10 mouse cellular contexts compared by ENCODE assay signal in genomic region chr14:103651562-103651961, GRCm38 (mm10). TPM values are rescaled to one million over a fixed set of nuclear protein-coding genes. Genes with fewer than 3 reads are reported as not detected.
DNase-seq lines count a peak whose midpoint lies in the region; ATAC-seq and TF ChIP-seq lines count a peak whose summit lies in the region.
"Had no signal": no experiment of that assay in that cellular context is flagged by ENCODE, and none has a peak within 500 bp of the region (broad histone marks: within the 10 kb centered on the region; RNA-seq: fewer than 3 reads in every experiment).

No protein-coding gene starts in this region.

- H3K9me3 ChIP-seq in lung, embryonic 14.5 days (ENCODE audit: low read depth, low read length), result no peaks in the 10 kb centered on the region
- no peaks in the 10 kb centered on the region for H3K9me3 ChIP-seq in embryonic facial prominence, embryonic 15.5 days (replicated peaks)
- no peaks in the 10 kb centered on the region for H3K9me3 ChIP-seq in neural tube, embryonic 14.5 days (ENCODE audit: control insufficient read depth, low read length)

- DNase-seq in lung, embryonic 14.5 days, result no peak
- no peak for DNase-seq in lung, adult 18-20 months
- peak; percentile 68 for DNase-seq in induced T-regulatory cell, adult 2 months (ENCODE audit: low read depth)
- no peak for DNase-seq in natural killer cell, adult 2 months (ENCODE audit: low spot score in 2 of 2)
- DNase-seq in layer of hippocampus, adult 18-20 months (ENCODE audit: low spot score in 2 of 2), result no peak
- no peak for DNase-seq in T-cell, adult 2 months (ENCODE audit: low spot score)
- DNase-seq: embryo, embryonic 11 days; kidney, adult 2 months had no signal

- H3K4me3 ChIP-seq in lung, embryonic 14.5 days (ENCODE audit: low read depth, low read length), result peak overlapping the region; percentile 62
- H3K4me3 ChIP-seq in embryonic facial prominence, embryonic 15.5 days (replicated peaks), result peak overlapping the region; percentile 74
- peak overlapping the region; percentile 94 for H3K4me3 ChIP-seq in neural tube, embryonic 14.5 days (ENCODE audit: low read depth, low read length)

- peaks cover 36% of the 10 kb centered on the region for H3K27me3 ChIP-seq in lung, embryonic 14.5 days (ENCODE audit: insufficient read depth, low read length)
- peaks cover 21% of the 10 kb centered on the region; the same call in 1 of the 2 replicates for H3K27me3 ChIP-seq in embryonic facial prominence, embryonic 15.5 days
- H3K27me3 ChIP-seq in neural tube, embryonic 14.5 days (ENCODE audit: control insufficient read depth, insufficient read depth, low read length), result peaks cover 3% of the 10 kb centered on the region; the same call in 1 of the 2 replicates

- peak overlapping the region; percentile 97 for H3K4me2 ChIP-seq in lung, embryonic 14.5 days
- H3K4me2 ChIP-seq in embryonic facial prominence, embryonic 15.5 days (replicated peaks), result peak overlapping the region; percentile 100
- peak overlapping the region; percentile 73 for H3K4me2 ChIP-seq in neural tube, embryonic 14.5 days (ENCODE audit: low read depth, low read length)

- TF ChIP-seq CTCF in lung, embryonic 14.5 days (IDR thresholded peaks at IDR 0.05; ENCODE audit: low read depth), result no peak

- H3K9ac ChIP-seq in lung, embryonic 14.5 days, result no peak overlapping the region
- H3K9ac ChIP-seq in embryonic facial prominence, embryonic 15.5 days, result no peak overlapping the region
- H3K9ac ChIP-seq in neural tube, embryonic 14.5 days (replicated peaks; ENCODE audit: low read depth, low read length), result peak overlapping the region; percentile 99

- no peaks in the 10 kb centered on the region for H3K36me3 ChIP-seq in lung, embryonic 14.5 days (ENCODE audit: insufficient read depth)
- H3K36me3 ChIP-seq in embryonic facial prominence, embryonic 15.5 days, result no peaks in the 10 kb centered on the region
- no peaks in the 10 kb centered on the region for H3K36me3 ChIP-seq in neural tube, embryonic 14.5 days (ENCODE audit: control insufficient read depth, insufficient read depth, low read length)

- no peak for ATAC-seq in lung, embryonic 14.5 days (ENCODE audit: insufficient read depth)
- no peak for ATAC-seq in embryonic facial prominence, embryonic 15.5 days (ENCODE audit: insufficient number of reproducible peaks, low FRiP score, low TSS enrichment, low read depth)
- no peak for ATAC-seq in neural tube, embryonic 14.5 days (ENCODE audit: low read depth)

- H3K27ac ChIP-seq in lung, embryonic 14.5 days (ENCODE audit: low read depth), result no peak overlapping the region
- no peak overlapping the region for H3K27ac ChIP-seq in embryonic facial prominence, embryonic 15.5 days (replicated peaks)
- H3K27ac ChIP-seq in neural tube, embryonic 14.5 days (ENCODE audit: low read depth, low read length), result no peak overlapping the region

- H3K4me1 ChIP-seq in lung, embryonic 14.5 days (ENCODE audit: insufficient read depth), result no peaks in the 10 kb centered on the region; the same call in 1 of the 2 replicates
- H3K4me1 ChIP-seq in embryonic facial prominence, embryonic 15.5 days, result peaks cover 4% of the 10 kb centered on the region
- peaks cover 28% of the 10 kb centered on the region for H3K4me1 ChIP-seq in neural tube, embryonic 14.5 days (ENCODE audit: control insufficient read depth, insufficient read depth, low read length)

- WGBS in lung, embryonic 14.5 days, result 52% methylated on average over 2 of the region's 2 CpGs
- WGBS in embryonic facial prominence, embryonic 15.5 days, result 40% methylated on average over 2 of the region's 2 CpGs
- WGBS in neural tube, embryonic 14.5 days, result 55% methylated on average over 2 of the region's 2 CpGs

RNA-seq across cellular contexts. Expression of gene Slain1, which starts 1.5 kb away (rescaled TPM):
- polyA plus RNA-seq in lung, embryonic 14.5 days (2014; fragmentation: Nextera tagmentation; extraction: Ambion mirVana), result 2.4 and 3.0 TPM in 2 replicates
- polyA plus RNA-seq in embryonic facial prominence, embryonic 15.5 days (2015; fragmentation: Nextera tagmentation; extraction: Ambion mirVana), result 4.7 and 5.6 TPM in 2 replicates
- 23.7 and 25.9 TPM in 2 replicates for polyA plus RNA-seq in neural tube, embryonic 14.5 days (2014; fragmentation: Nextera tagmentation; extraction: Ambion mirVana)
- total RNA-seq in layer of hippocampus, adult 18-20 months (2021), result 10 to 100 TPM; 58.8 to 62.7 TPM
